Mouse (Mus musculus) brain, embryonic 14.5 days (tissue): ENCODE measurements around the gene Maff.

Source experiments
- CTCF ChIP-seq: fragments of 200-500 bp; IDR thresholded peaks from 2 replicates; pipeline ENCODE4 v1.5.1; 2012; ENCODE audit warnings: inconsistent platforms, mild to moderate bottlenecking, moderate library complexity, borderline replicate concordance; ENCODE audit not compliant: insufficient read depth, insufficient read length; ENCODE audit errors: extremely low read depth
- POLR2A ChIP-seq: fragments of 200-500 bp; IDR thresholded peaks from 2 replicates; pipeline ENCODE4 v1.6.1; 2012; ENCODE audit warnings: mild to moderate bottlenecking, inconsistent platforms, borderline replicate concordance; ENCODE audit not compliant: poor library complexity, insufficient read depth, insufficient read length, severe bottlenecking; ENCODE audit errors: extremely low read depth

DNA sequence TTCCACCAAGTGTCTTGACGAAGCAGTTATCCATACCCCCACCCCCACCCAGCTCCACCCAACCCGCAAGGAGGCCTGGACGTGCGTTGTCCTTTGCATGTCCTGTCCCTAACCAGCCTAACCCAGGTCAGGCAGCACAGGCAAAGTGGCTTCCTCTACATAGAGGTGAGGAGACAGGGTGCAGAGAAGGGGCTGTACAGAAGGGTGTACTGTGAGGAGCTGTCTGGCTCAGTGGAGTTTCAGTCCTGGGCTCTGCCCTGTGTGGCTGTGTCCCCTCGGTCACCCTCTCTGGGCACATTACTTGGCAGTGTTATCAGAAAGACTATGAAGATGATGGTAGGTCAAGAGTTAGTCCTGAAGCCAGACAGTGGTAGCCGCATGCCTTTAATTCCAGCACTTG, 6.1 kb downstream of the Maff start:
- TF ChIP-seq CTCF (no peak), POLR2A (no peak)
